Mouse (Mus musculus): ENCODE measurements around the gene Ncor2. TPM values are rescaled to one million over a fixed set of nuclear protein-coding genes. Genes with fewer than 3 reads are reported as not detected.

Ncor2 gene
- polyA plus RNA-seq, 1 experiment from 2014 or later = 23.6 TPM

GRCm38 (mm10) chr5:125170107-125170842 lies 8.7 kb downstream of the Ncor2 start:
- Histone ChIP-seq H3K27me3 (ENCODE audit: control insufficient read depth, insufficient read depth, low read length) (no peaks in the 10 kb centered on the region), H3K9ac (ENCODE audit: low read length) (no peak overlapping the region), H3K27ac (replicated peaks; ENCODE audit: low read depth, low read length) (no peak overlapping the region), H3K4me3 (ENCODE audit: low read depth, low read length) (no peak overlapping the region), H3K4me2 (ENCODE audit: low read depth, severe bottlenecking) (no peak overlapping the region), H3K36me3 (ENCODE audit: control insufficient read depth, insufficient read depth, low read length) (no peaks in the 10 kb centered on the region), H3K9me3 (ENCODE audit: control insufficient read depth, low read length) (no peaks in the 10 kb centered on the region), H3K4me1 (ENCODE audit: control insufficient read depth, insufficient read depth, low read length) (peaks cover 40% of the 10 kb centered on the region)
- 81% methylated on average over 11 of the region's 11 CpGs for WGBS
- DNase-seq (ENCODE audit: low spot score) (no peak), ATAC-seq (ENCODE audit: insufficient number of reproducible peaks, low FRiP score, low TSS enrichment, low read depth) (no peak)

- 93% methylated on average over 7 of the region's 7 CpGs for WGBS
- ATAC-seq (ENCODE audit: insufficient number of reproducible peaks, low FRiP score, low TSS enrichment, low read depth) (no peak), DNase-seq (ENCODE audit: low spot score) (no peak)
- Histone ChIP-seq H3K36me3 (ENCODE audit: control insufficient read depth, insufficient read depth, low read length) (no peaks in the 10 kb centered on the region), H3K27ac (replicated peaks; ENCODE audit: low read depth, low read length) (no peak overlapping the region), H3K4me1 (ENCODE audit: control insufficient read depth, insufficient read depth, low read length) (peaks cover 41% of the 10 kb centered on the region), H3K9me3 (ENCODE audit: control insufficient read depth, low read length) (no peaks in the 10 kb centered on the region), H3K27me3 (ENCODE audit: control insufficient read depth, insufficient read depth, low read length) (no peaks in the 10 kb centered on the region), H3K4me2 (ENCODE audit: low read depth, severe bottlenecking) (no peak overlapping the region), H3K4me3 (ENCODE audit: low read depth, low read length) (no peak overlapping the region), H3K9ac (ENCODE audit: low read length) (no peak overlapping the region)
These were observed 10.9 kb downstream of the Ncor2 start for GRCm38 (mm10) chr5:125168101-125168500.

GRCm38 (mm10) chr5:125167524-125167923 lies 11.5 kb downstream of the Ncor2 start:
- Histone ChIP-seq H3K27me3 (ENCODE audit: control insufficient read depth, insufficient read depth, low read length) (no peaks in the 10 kb centered on the region), H3K36me3 (ENCODE audit: control insufficient read depth, insufficient read depth, low read length) (no peaks in the 10 kb centered on the region), H3K9me3 (ENCODE audit: control insufficient read depth, low read length) (no peaks in the 10 kb centered on the region), H3K9ac (ENCODE audit: low read length) (no peak overlapping the region), H3K27ac (replicated peaks; ENCODE audit: low read depth, low read length) (no peak overlapping the region), H3K4me3 (ENCODE audit: low read depth, low read length) (no peak overlapping the region), H3K4me1 (ENCODE audit: control insufficient read depth, insufficient read depth, low read length) (peaks cover 42% of the 10 kb centered on the region), H3K4me2 (ENCODE audit: low read depth, severe bottlenecking) (no peak overlapping the region)
- WGBS = 82% methylated on average over 5 of the region's 5 CpGs
- DNase-seq (ENCODE audit: low spot score) (no peak), ATAC-seq (ENCODE audit: insufficient number of reproducible peaks, low FRiP score, low TSS enrichment, low read depth) (no peak)

- H3K4me1 ChIP-seq (ENCODE audit: control insufficient read depth, insufficient read depth, low read length) = peaks cover 36% of the 10 kb centered on the region
- no peak overlapping the region for H3K9ac ChIP-seq (ENCODE audit: low read length)
- no peaks in the 10 kb centered on the region for H3K27me3 ChIP-seq (ENCODE audit: control insufficient read depth, insufficient read depth, low read length)
- WGBS = 80% methylated on average over 14 of the region's 14 CpGs
- H3K9me3 ChIP-seq (ENCODE audit: control insufficient read depth, low read length) = no peaks in the 10 kb centered on the region
- ATAC-seq (ENCODE audit: insufficient number of reproducible peaks, low FRiP score, low TSS enrichment, low read depth) (no peak), DNase-seq (ENCODE audit: low spot score) (no peak)
- H3K4me3 ChIP-seq (ENCODE audit: low read depth, low read length) = no peak overlapping the region
- H3K27ac ChIP-seq (replicated peaks; ENCODE audit: low read depth, low read length) = no peak overlapping the region
- H3K36me3 ChIP-seq (ENCODE audit: control insufficient read depth, insufficient read depth, low read length) = no peaks in the 10 kb centered on the region
- H3K4me2 ChIP-seq (ENCODE audit: low read depth, severe bottlenecking) = no peak overlapping the region
These were observed 13.0 kb downstream of the Ncor2 start for GRCm38 (mm10) chr5:125165993-125166392.

GRCm38 (mm10) chr5:125164465-125165167 lies 14.4 kb downstream of the Ncor2 start:
- peaks cover 46% of the 10 kb centered on the region for H3K4me1 ChIP-seq (ENCODE audit: control insufficient read depth, insufficient read depth, low read length)
- no peak for DNase-seq (ENCODE audit: low spot score)

GRCm38 (mm10) chr5:125163441-125164050 lies 15.5 kb downstream of the Ncor2 start:
- Histone ChIP-seq H3K9me3 (ENCODE audit: control insufficient read depth, low read length) (no peaks in the 10 kb centered on the region), H3K4me1 (ENCODE audit: control insufficient read depth, insufficient read depth, low read length) (peaks cover 57% of the 10 kb centered on the region), H3K27me3 (ENCODE audit: control insufficient read depth, insufficient read depth, low read length) (no peaks in the 10 kb centered on the region), H3K9ac (ENCODE audit: low read length) (no peak overlapping the region), H3K4me3 (ENCODE audit: low read depth, low read length) (no peak overlapping the region), H3K4me2 (ENCODE audit: low read depth, severe bottlenecking) (no peak overlapping the region), H3K36me3 (ENCODE audit: control insufficient read depth, insufficient read depth, low read length) (no peaks in the 10 kb centered on the region), H3K27ac (replicated peaks; ENCODE audit: low read depth, low read length) (no peak overlapping the region)
- WGBS = 47% methylated on average over 8 of the region's 8 CpGs
- no peak for ATAC-seq (ENCODE audit: insufficient number of reproducible peaks, low FRiP score, low TSS enrichment, low read depth)
- DNase-seq (ENCODE audit: low spot score) = no peak

More at GRCm38 (mm10) chr5:125164465-125165167, 14.4 kb downstream of the Ncor2 start:
- ATAC-seq (ENCODE audit: insufficient number of reproducible peaks, low FRiP score, low TSS enrichment, low read depth) = no peak
- Histone ChIP-seq H3K27ac (replicated peaks; ENCODE audit: low read depth, low read length) (no peak overlapping the region; the same call in 1 of the 2 replicates), H3K4me2 (ENCODE audit: low read depth, severe bottlenecking) (peak overlapping the region; percentile 7; the same call in 1 of the 2 replicates), H3K36me3 (ENCODE audit: control insufficient read depth, insufficient read depth, low read length) (no peaks in the 10 kb centered on the region), H3K9me3 (ENCODE audit: control insufficient read depth, low read length) (no peaks in the 10 kb centered on the region), H3K27me3 (ENCODE audit: control insufficient read depth, insufficient read depth, low read length) (no peaks in the 10 kb centered on the region), H3K4me3 (ENCODE audit: low read depth, low read length) (no peak overlapping the region), H3K9ac (ENCODE audit: low read length) (peak overlapping the region; percentile 12; the same call in 1 of the 2 replicates)
- 23% methylated on average over 12 of the region's 12 CpGs for WGBS

- H3K9ac ChIP-seq (ENCODE audit: low read length) = no peak overlapping the region
- ATAC-seq (ENCODE audit: insufficient number of reproducible peaks, low FRiP score, low TSS enrichment, low read depth) (no peak), DNase-seq (ENCODE audit: low spot score) (no peak)
- no peak overlapping the region for H3K4me3 ChIP-seq (ENCODE audit: low read depth, low read length)
- no peaks in the 10 kb centered on the region for H3K9me3 ChIP-seq (ENCODE audit: control insufficient read depth, low read length)
- no peaks in the 10 kb centered on the region for H3K36me3 ChIP-seq (ENCODE audit: control insufficient read depth, insufficient read depth, low read length)
- H3K4me1 ChIP-seq (ENCODE audit: control insufficient read depth, insufficient read depth, low read length) = peaks cover 68% of the 10 kb centered on the region
- no peak overlapping the region for H3K27ac ChIP-seq (replicated peaks; ENCODE audit: low read depth, low read length)
- no peak overlapping the region for H3K4me2 ChIP-seq (ENCODE audit: low read depth, severe bottlenecking)
- no peaks in the 10 kb centered on the region for H3K27me3 ChIP-seq (ENCODE audit: control insufficient read depth, insufficient read depth, low read length)
- 78% methylated on average over 1 of the region's 3 CpGs for WGBS
These were observed 16.6 kb downstream of the Ncor2 start for GRCm38 (mm10) chr5:125162461-125162860.

GRCm38 (mm10) chr5:125159804-125160405 lies 19.1 kb downstream of the Ncor2 start:
- 0 out of 2 replicates have a peak, but pooled peaks have one; percentile 3 for ATAC-seq (ENCODE audit: insufficient number of reproducible peaks, low FRiP score, low TSS enrichment, low read depth)
- H3K4me2 ChIP-seq (ENCODE audit: low read depth, severe bottlenecking) = peak overlapping the region; percentile 21; the same call in 1 of the 2 replicates
- no peaks in the 10 kb centered on the region for H3K27me3 ChIP-seq (ENCODE audit: control insufficient read depth, insufficient read depth, low read length)
- no peak overlapping the region for H3K4me3 ChIP-seq (ENCODE audit: low read depth, low read length)
- WGBS = 37% methylated on average over 14 of the region's 14 CpGs
- peak overlapping the region; percentile 68 for H3K27ac ChIP-seq (replicated peaks; ENCODE audit: low read depth, low read length)
- peaks cover 72% of the 10 kb centered on the region for H3K4me1 ChIP-seq (ENCODE audit: control insufficient read depth, insufficient read depth, low read length)
- DNase-seq (ENCODE audit: low spot score) = no peak
- H3K9me3 ChIP-seq (ENCODE audit: control insufficient read depth, low read length) = no peaks in the 10 kb centered on the region
- H3K9ac ChIP-seq (ENCODE audit: low read length) = peak overlapping the region; percentile 9; the same call in 1 of the 2 replicates
- no peaks in the 10 kb centered on the region for H3K36me3 ChIP-seq (ENCODE audit: control insufficient read depth, insufficient read depth, low read length)
